ENCODE assay signal across 29 mouse cellular contexts in the genomic region with DNA sequence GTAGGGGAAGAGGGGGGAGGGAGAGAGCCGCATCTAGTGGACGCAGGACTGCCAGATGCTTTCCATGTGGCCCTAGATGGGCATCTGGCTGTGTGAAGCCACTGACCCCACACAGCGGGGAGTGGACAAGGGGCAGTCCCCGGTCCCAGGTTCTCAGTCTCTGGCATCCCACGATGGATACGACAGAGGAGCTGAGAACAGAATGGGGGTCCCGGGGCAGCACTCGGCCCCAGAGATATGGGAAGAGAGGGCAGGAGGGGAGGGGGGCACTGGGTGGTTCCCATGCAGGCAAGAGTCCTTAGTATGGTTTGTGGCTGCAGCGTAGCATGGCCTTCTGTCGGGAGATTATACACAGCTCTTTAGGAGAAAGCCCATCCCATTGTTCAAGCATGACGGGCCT. TPM values are rescaled to one million over a fixed set of nuclear protein-coding genes. Genes with fewer than 3 reads are reported as not detected.
"Had no signal": no experiment of that assay in that cellular context is flagged by ENCODE, and none has a peak within 500 bp of the region (broad histone marks: within the 10 kb centered on the region; RNA-seq: fewer than 3 reads in every experiment).

No protein-coding gene starts in this region.

- DNase-seq: forebrain, postnatal 0 days; gastrocnemius, postnatal 14 days; gastrocnemius, postnatal 36 days; heart, postnatal 36 days; kidney, adult 11 months; kidney, adult 2 months; kidney, adult 9 months; kidney, postnatal 14 days; kidney, postnatal 36 days; layer of hippocampus, adult 9-11 months; layer of hippocampus, postnatal 36 days; left cerebral cortex, postnatal 4 days; lung, adult 18-20 months had no signal

- H3K4me3 ChIP-seq: heart, embryonic 15.5 days; hindbrain, embryonic 13.5 days; hindbrain, embryonic 15.5 days; kidney, embryonic 15.5 days; limb, embryonic 13.5 days; limb, embryonic 15.5 days; liver, embryonic 12.5 days had no signal

- H3K9me3 ChIP-seq: heart, embryonic 15.5 days; hindbrain, embryonic 13.5 days; hindbrain, embryonic 15.5 days; kidney, embryonic 15.5 days; limb, embryonic 13.5 days; limb, embryonic 15.5 days; liver, embryonic 12.5 days had no signal

- H3K27me3 ChIP-seq: heart, embryonic 15.5 days; hindbrain, embryonic 13.5 days; hindbrain, embryonic 15.5 days; kidney, embryonic 15.5 days; limb, embryonic 13.5 days; limb, embryonic 15.5 days; liver, embryonic 12.5 days had no signal

- ATAC-seq: forebrain, postnatal 0 days; hindbrain, postnatal 0 days; intestine, embryonic 16.5 days; liver, embryonic 12.5 days had no signal

- H3K9ac ChIP-seq: forebrain, postnatal 0 days; heart, embryonic 15.5 days; hindbrain, embryonic 13.5 days; hindbrain, embryonic 15.5 days; kidney, embryonic 15.5 days; limb, embryonic 13.5 days; limb, embryonic 15.5 days; liver, embryonic 12.5 days; liver, embryonic 14.5 days had no signal

- H3K4me2 ChIP-seq: heart, embryonic 15.5 days; hindbrain, embryonic 13.5 days; hindbrain, embryonic 15.5 days; kidney, embryonic 15.5 days; limb, embryonic 13.5 days; limb, embryonic 15.5 days; liver, embryonic 12.5 days had no signal

- H3K27ac ChIP-seq: heart, embryonic 15.5 days; hindbrain, embryonic 13.5 days; hindbrain, embryonic 15.5 days; hindbrain, postnatal 0 days; kidney, embryonic 15.5 days; kidney, postnatal 0 days; limb, embryonic 13.5 days; limb, embryonic 15.5 days; liver, embryonic 12.5 days; liver, embryonic 14.5 days had no signal

RNA-seq across cellular contexts. Expression of a gene that starts 45.7 kb away (rescaled TPM):
- total RNA-seq: gastrocnemius, adult 18-20 months; gastrocnemius, adult 8-10 months; gastrocnemius, postnatal 14 days; gastrocnemius, postnatal 36 days; liver, adult 2 months had no signal
- polyA plus RNA-seq: heart, postnatal 0 days; kidney, embryonic 15.5 days; kidney, postnatal 0 days; liver, embryonic 12.5 days; liver, embryonic 16.5 days had no signal
